Mouse (Mus musculus) CH12.LX (cell line): ENCODE measurements around the gene A430078G23Rik. TPM values are rescaled to one million over a fixed set of nuclear protein-coding genes. Genes with fewer than 3 reads are reported as not detected.
"Not testable (repeated sequence)": the region's sequence is repeated elsewhere in the genome, so short reads cannot be mapped to it uniquely, and the experiment has no call there.

Experiments used
- DNase-seq: peaks from one replicate; pipeline ENCODE4 v3.0.0-alpha.2; 2013; ENCODE audit errors: extremely low read depth
- H3K27ac ChIP-seq: 2 replicates; pipeline ENCODE4 v1.5.1; 2012; ENCODE audit warnings: low read depth, mild to moderate bottlenecking, control low read depth, moderate library complexity; ENCODE audit not compliant: insufficient read depth
- H3K27me3 ChIP-seq: replicated peaks from 2 replicates; pipeline ENCODE3; 2012; ENCODE audit warnings: inconsistent platforms
- H3K36me3 ChIP-seq, 2 experiments: replicated peaks in 1 of 2; 2 replicates each; pipeline versions ENCODE3 to v1.6.1; 2012; ENCODE audit warnings: inconsistent platforms in 1 of 2, low read length in 1 of 2, mild to moderate bottlenecking in 1 of 2, mixed read lengths in 1 of 2, moderate library complexity in 1 of 2; ENCODE audit not compliant: control insufficient read depth in 1 of 2, insufficient read depth in 1 of 2
- H3K4me1 ChIP-seq, 2 experiments: 2 replicates each; pipeline ENCODE4 v1.6.1; 2012; ENCODE audit warnings: inconsistent platforms in 1 of 2, moderate library complexity in 1 of 2; ENCODE audit not compliant: insufficient read depth in 2 of 2, control insufficient read depth in 1 of 2
- H3K4me2 ChIP-seq: 2 replicates; pipeline ENCODE4 v1.6.1; 2012; ENCODE audit warnings: low read depth, mild to moderate bottlenecking, control low read depth; ENCODE audit not compliant: poor library complexity, insufficient read depth, severe bottlenecking
- H3K4me3 ChIP-seq, 3 experiments: fragments of 150-350 bp in 1 of 3; sonication (generic) in 1 of 3; replicated peaks in 1 of 3; 2 replicates each; pipeline versions ENCODE3 to v1.5.1; 2011 to 2012; ENCODE audit warnings: low read depth in 2 of 3, low read length in 2 of 3, mild to moderate bottlenecking in 2 of 3, moderate library complexity in 2 of 3, control low read depth in 1 of 3, improper control_type of control experiment in 1 of 3, inconsistent platforms in 1 of 3, mixed read lengths in 1 of 3; ENCODE audit not compliant: poor library complexity in 1 of 3
- H3K79me2 ChIP-seq: replicated peaks from 2 replicates; pipeline ENCODE4 v1.6.1; 2012; ENCODE audit warnings: mild to moderate bottlenecking, moderate library complexity; ENCODE audit not compliant: control insufficient read depth, poor library complexity, insufficient read depth, severe bottlenecking; ENCODE audit errors: extremely low read depth
- H3K9ac ChIP-seq: 2 replicates; pipeline ENCODE4 v1.6.1; 2012; ENCODE audit warnings: low read depth, mild to moderate bottlenecking, control low read depth, moderate library complexity; ENCODE audit not compliant: insufficient read depth
- H3K9me3 ChIP-seq: replicated peaks from 2 replicates; pipeline ENCODE3; 2012; ENCODE audit warnings: low read length, inconsistent platforms, mixed read lengths
- BHLHE40 ChIP-seq: IDR thresholded peaks from 2 replicates; pipeline ENCODE4 v1.6.1; 2011; ENCODE audit warnings: mild to moderate bottlenecking, low read depth, low read length, improper control_type of control experiment
- E2F4 ChIP-seq: IDR thresholded peaks from 2 replicates; pipeline ENCODE4 v1.6.1; 2011; ENCODE audit warnings: low read depth, low read length, improper control_type of control experiment; ENCODE audit not compliant: insufficient replicate concordance
- ELF1 ChIP-seq: IDR thresholded peaks from 2 replicates; pipeline ENCODE4 v1.6.1; 2014; ENCODE audit warnings: low read depth, mild to moderate bottlenecking, inconsistent platforms, low read length, improper control_type of control experiment
- EP300 ChIP-seq: IDR thresholded peaks from 2 replicates; pipeline ENCODE4 v1.6.1; 2011; ENCODE audit warnings: low read length, improper control_type of control experiment
- GABPA ChIP-seq: IDR thresholded peaks from 2 replicates; pipeline ENCODE4 v1.6.1; 2012; ENCODE audit warnings: low read depth, low read length, improper control_type of control experiment, inconsistent platforms; ENCODE audit not compliant: insufficient replicate concordance
- HCFC1 ChIP-seq: IDR thresholded peaks from 2 replicates; pipeline ENCODE4 v1.6.1; 2012; ENCODE audit warnings: low read depth, mild to moderate bottlenecking, inconsistent platforms, low read length, improper control_type of control experiment
- IRF4 ChIP-seq: IDR thresholded peaks from 2 replicates; pipeline ENCODE4 v1.6.1; 2014; ENCODE audit warnings: low read depth, mild to moderate bottlenecking, inconsistent platforms, low read length, improper control_type of control experiment
- MAFK ChIP-seq: IDR thresholded peaks from 2 replicates; pipeline ENCODE4 v1.6.1; 2011; ENCODE audit warnings: low read length, improper control_type of control experiment; ENCODE audit not compliant: insufficient replicate concordance
- MAX ChIP-seq: IDR thresholded peaks from 2 replicates; pipeline ENCODE4 v1.6.1; 2011; ENCODE audit warnings: low read length, improper control_type of control experiment
- MAZ ChIP-seq: IDR thresholded peaks from 2 replicates; pipeline ENCODE4 v1.6.1; 2012; ENCODE audit warnings: low read depth, mild to moderate bottlenecking, inconsistent platforms, low read length, improper control_type of control experiment, moderate library complexity
- MYC ChIP-seq: IDR thresholded peaks from 2 replicates; pipeline ENCODE4 v1.6.1; 2011; ENCODE audit warnings: low read depth, mild to moderate bottlenecking, improper control_type of control experiment, low read length
- NELFE ChIP-seq: IDR thresholded peaks from 2 replicates; pipeline ENCODE4 v1.6.1; 2011; ENCODE audit warnings: low read depth, low read length, improper control_type of control experiment
- NRF1 ChIP-seq: IDR thresholded peaks from 2 replicates; pipeline ENCODE4 v1.6.1; 2014; ENCODE audit warnings: low read depth, mild to moderate bottlenecking, inconsistent platforms, low read length, improper control_type of control experiment, moderate library complexity
- RAD21 ChIP-seq: IDR thresholded peaks from 2 replicates; pipeline ENCODE4 v1.6.1; 2011; ENCODE audit warnings: low read depth, mild to moderate bottlenecking, low read length, improper control_type of control experiment, moderate library complexity
- RCOR1 ChIP-seq: conservative IDR thresholded peaks from 2 replicates; pipeline ENCODE4 v1.6.1; 2012; ENCODE audit warnings: low read depth, mild to moderate bottlenecking, inconsistent platforms, low read length, improper control_type of control experiment
- SMC3 ChIP-seq: IDR thresholded peaks from 2 replicates; pipeline ENCODE4 v1.6.1; 2011; ENCODE audit warnings: low read depth, low read length, improper control_type of control experiment
- USF1 ChIP-seq: IDR thresholded peaks from 2 replicates; pipeline ENCODE4 v1.6.1; 2014; ENCODE audit warnings: low read depth, mild to moderate bottlenecking, inconsistent platforms, low read length, improper control_type of control experiment
- dilution Hi-C: fragments of 300-500 bp; cut with MboI; formaldehyde crosslinking; loops from 2 replicates; pipeline ENCODE4 v1.14.3; 2020; ENCODE audit warnings: low sequenced_read_pairs; ENCODE audit not compliant: extremely low pct_unique_long_range_greater_than_20kb, extremely low pct_ligation_motif_present
- in situ Hi-C: fragments of 300-500 bp; cut with MboI; formaldehyde crosslinking; loops from 3 replicates; pipeline ENCODE4 v1.14.3; 2019; ENCODE audit warnings: low sequenced_read_pairs, low pct_ligation_motif_present, low pct_unique_long_range_greater_than_20kb, mixed read lengths
- polyA plus RNA-seq: library from polyadenylated mRNA; unstranded; fragments of >175 nt; gene quantifications from 2 replicates; pipeline ENCODE4 v1.2.1, GENCODE M21; 2012; ENCODE audit warnings: low read depth; ENCODE audit not compliant: insufficient read length
- total RNA-seq, 2 experiments: library from RNA; depleted of rRNA; stranded (reverse); fragments of 300-350 nt in 1 of 2; fragments of >200 nt in 1 of 2; gene quantifications; 2 replicates each; pipeline ENCODE4 v1.2.3; 2012 to 2014

A430078G23Rik gene
- total and polyA plus RNA-seq, 3 experiments, result not detected

DNA sequence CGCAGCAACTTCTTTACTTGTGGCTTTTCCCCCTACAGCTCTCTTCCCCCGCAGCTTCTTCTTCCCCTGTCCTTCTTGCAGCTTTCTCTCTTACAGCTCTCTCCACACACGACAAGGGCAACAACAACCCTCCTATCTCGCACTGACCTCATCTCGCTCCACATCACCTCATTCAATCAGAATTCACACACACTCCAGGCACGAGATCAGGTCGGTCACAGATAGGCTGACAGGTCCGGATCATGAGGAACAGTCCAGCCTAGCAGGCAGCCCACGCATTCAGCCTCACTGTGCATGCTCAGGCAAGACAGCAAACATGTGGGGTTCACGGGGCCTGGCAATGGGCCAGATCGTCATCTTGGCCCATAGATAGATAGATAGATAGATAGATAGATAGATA, 43.6 kb upstream of the A430078G23Rik start:
- in situ Hi-C loops, result no loop called here
- H3K79me2 ChIP-seq, result no peaks in the 10 kb centered on the region
- DNase-seq, result no peak
- H3K27ac ChIP-seq, result no peak overlapping the region
- no peak for TF ChIP-seq BHLHE40
- TF ChIP-seq USF1, result no peak
- TF ChIP-seq MYC, result no peak
- TF ChIP-seq MAX, result no peak
- TF ChIP-seq RCOR1, result no peak
- no peak for TF ChIP-seq EP300
- TF ChIP-seq IRF4, result no peak
- no peak for TF ChIP-seq E2F4
- TF ChIP-seq NRF1, result no peak
- no peak for TF ChIP-seq NELFE
- no peak for TF ChIP-seq HCFC1
- TF ChIP-seq GABPA, result no peak
- no peak for TF ChIP-seq MAFK
- TF ChIP-seq RAD21, result no peak
- TF ChIP-seq SMC3, result no peak
- peaks cover 0 to 13% of the 10 kb centered on the region in 2 experiments; a peak in 2 of 4 replicates for H3K4me1 ChIP-seq
- dilution Hi-C loops, result no loop called here
- no peaks in the 10 kb centered on the region for H3K27me3 ChIP-seq
- no peak overlapping the region for H3K4me2 ChIP-seq
- no peak overlapping the region for H3K9ac ChIP-seq
- H3K36me3 ChIP-seq, result no peaks in the 10 kb centered on the region
- no peak overlapping the region for H3K4me3 ChIP-seq
- peaks cover 2% of the 10 kb centered on the region for H3K9me3 ChIP-seq

DNA sequence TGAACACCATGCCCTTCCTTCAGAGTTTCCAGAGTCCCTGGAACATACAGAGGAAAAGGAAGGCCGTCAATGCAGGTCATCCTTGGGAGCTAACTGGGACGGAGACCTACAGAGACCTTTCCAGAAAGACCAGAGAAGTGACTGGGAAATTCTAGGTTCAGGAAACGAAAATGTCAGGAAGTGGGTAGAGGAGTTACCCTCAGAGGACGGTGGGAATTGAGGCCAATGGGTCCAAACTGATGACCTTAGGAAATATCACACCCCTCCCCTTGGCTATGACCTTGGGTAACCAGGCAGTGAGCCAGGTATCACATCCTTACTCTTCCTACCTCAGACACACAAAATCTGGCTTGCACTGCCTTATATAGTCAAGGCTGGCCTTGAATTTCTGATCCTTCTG, 41.7 kb upstream of the A430078G23Rik start:
- H3K27ac ChIP-seq, result no peak overlapping the region
- in situ Hi-C loops, result no loop called here
- dilution Hi-C loops, result no loop called here
- no peak for DNase-seq
- TF ChIP-seq HCFC1, result no peak
- TF ChIP-seq ELF1, result no peak
- TF ChIP-seq SMC3, result no peak
- no peak for TF ChIP-seq MAZ
- no peak for TF ChIP-seq MAFK
- peaks cover 0 to 10% of the 10 kb centered on the region in 2 experiments; a peak in 2 of 4 replicates for H3K4me1 ChIP-seq
- H3K9ac ChIP-seq, result no peak overlapping the region
- H3K36me3 ChIP-seq, result no peaks in the 10 kb centered on the region
- H3K9me3 ChIP-seq, result no peaks in the 10 kb centered on the region
- no peaks in the 10 kb centered on the region for H3K27me3 ChIP-seq
- no peak overlapping the region for H3K4me2 ChIP-seq
- no peaks in the 10 kb centered on the region for H3K79me2 ChIP-seq
- H3K4me3 ChIP-seq, result no peak overlapping the region

DNA sequence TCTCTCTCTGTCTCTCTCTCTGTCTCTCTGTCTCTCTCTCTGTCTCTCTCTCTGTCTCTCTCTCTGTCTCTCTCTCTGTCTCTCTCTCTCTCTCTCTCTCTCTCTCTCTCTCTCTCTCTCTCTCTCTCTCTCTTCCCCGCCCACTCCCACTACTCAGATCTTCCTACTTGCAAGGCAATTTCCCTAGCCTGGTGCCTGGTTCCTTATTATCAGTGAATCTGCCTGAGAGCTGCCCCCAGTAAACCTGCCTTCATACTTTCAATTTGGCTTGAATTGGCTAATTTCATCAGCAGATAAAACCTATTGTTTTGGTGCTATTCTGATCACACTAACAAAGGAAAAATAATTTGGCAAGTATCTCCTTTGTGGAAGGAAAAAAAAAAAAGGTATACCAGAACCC, 39.8 kb upstream of the A430078G23Rik start:
- DNase-seq, H3K9me3 ChIP-seq, dilution Hi-C loops, H3K4me3 ChIP-seq, H3K4me2 ChIP-seq, H3K36me3 ChIP-seq, H3K27me3 ChIP-seq, in situ Hi-C loops, H3K27ac ChIP-seq, H3K79me2 ChIP-seq, H3K4me1 ChIP-seq, H3K9ac ChIP-seq: not testable (repeated sequence)
